Mouse (Mus musculus) embryonic fibroblast, embryonic 13.5 days (primary cell): Measurements from ENCODE around the gene Ufd1. TPM values are rescaled to one million over a fixed set of nuclear protein-coding genes. Genes with fewer than 3 reads are reported as not detected.
"Not testable (repeated sequence)": the region's sequence is repeated elsewhere in the genome, so short reads cannot be mapped to it uniquely, and the experiment has no call there.

ENCODE experiments used
- H3K27ac ChIP-seq: 2 replicates; pipeline ENCODE4 v1.5.1; 2012; ENCODE audit warnings: low read length, control low read depth, inconsistent platforms; ENCODE audit not compliant: insufficient read depth
- H3K4me1 ChIP-seq: 2 replicates; pipeline ENCODE4 v1.6.1; 2011; ENCODE audit warnings: low read length; ENCODE audit not compliant: control insufficient read depth, insufficient read depth
- H3K4me3 ChIP-seq: 2 replicates; pipeline ENCODE4 v1.5.1; 2011; ENCODE audit warnings: mild to moderate bottlenecking, control low read depth, low read length; ENCODE audit not compliant: insufficient read depth
- CTCF ChIP-seq: IDR thresholded peaks from 2 replicates; pipeline ENCODE4 v1.5.1; 2011; ENCODE audit warnings: mild to moderate bottlenecking, control low read depth, low read length, moderate library complexity, borderline replicate concordance; ENCODE audit not compliant: insufficient read depth
- POLR2A ChIP-seq: IDR thresholded peaks from 2 replicates; pipeline ENCODE4 v1.6.1; 2011; ENCODE audit warnings: low read depth, mild to moderate bottlenecking, control low read depth, low read length, moderate library complexity
- polyA plus RNA-seq: library from polyadenylated mRNA; stranded (reverse); fragments of >200 nt; gene quantifications from 2 replicates; pipeline ENCODE4 v1.2.4, GENCODE M21; 2011; ENCODE audit warnings: low read depth; ENCODE audit not compliant: missing spikeins, insufficient read length

The Ufd1 gene
- polyA plus RNA-seq, 1 experiment: 89.6 TPM

- no peak for TF ChIP-seq POLR2A
- no peak for TF ChIP-seq CTCF
- no peaks in the 10 kb centered on the region for H3K4me1 ChIP-seq
- no peak overlapping the region for H3K27ac ChIP-seq
- H3K4me3 ChIP-seq: no peak overlapping the region
Observed at GRCm38 (mm10) chr16:18846301-18846820, 34.8 kb downstream of the Ufd1 start.

GRCm38 (mm10) chr16:18849521-18850190, 38.1 kb downstream of the Ufd1 start:
- not testable (repeated sequence) for H3K27ac ChIP-seq, H3K4me3 ChIP-seq, H3K4me1 ChIP-seq

GRCm38 (mm10) chr16:18858551-18858950, 47.0 kb downstream of the Ufd1 start:
- H3K27ac ChIP-seq: no peak overlapping the region

GRCm38 (mm10) chr16:18860186-18860585, 48.6 kb downstream of the Ufd1 start:
- TF ChIP-seq CTCF: no peak
- TF ChIP-seq POLR2A: no peak

More at GRCm38 (mm10) chr16:18858551-18858950, 47.0 kb downstream of the Ufd1 start:
- H3K4me3 ChIP-seq: no peak overlapping the region
- TF ChIP-seq POLR2A (no peak), CTCF (no peak)
- H3K4me1 ChIP-seq: no peaks in the 10 kb centered on the region

GRCm38 (mm10) chr16:18870495-18870894, 58.9 kb downstream of the Ufd1 start:
- H3K4me1 ChIP-seq, H3K27ac ChIP-seq: not testable (repeated sequence)

More at GRCm38 (mm10) chr16:18860186-18860585, 48.6 kb downstream of the Ufd1 start:
- Histone ChIP-seq H3K27ac (no peak overlapping the region), H3K4me3 (no peak overlapping the region), H3K4me1 (no peaks in the 10 kb centered on the region)

GRCm38 (mm10) chr16:18876091-18876441, 64.5 kb downstream of the Ufd1 start:
- peak overlapping the region; percentile 79 for H3K4me3 ChIP-seq
- TF ChIP-seq CTCF: no peak
- TF ChIP-seq POLR2A: no peak
- peak overlapping the region; percentile 41 for H3K27ac ChIP-seq
- 0 out of 2 replicates have a peak, but pooled peaks cover 2% of the 10 kb centered on the region for H3K4me1 ChIP-seq

More at GRCm38 (mm10) chr16:18870495-18870894, 58.9 kb downstream of the Ufd1 start:
- H3K4me3 ChIP-seq: not testable (repeated sequence)

- Histone ChIP-seq H3K27ac (peak within 1 kb of the TSS; percentile 85), H3K4me1 (0 out of 2 replicates have a peak, but pooled peaks cover 2% of the 10 kb centered on the region), H3K4me3 (peak within 1 kb of the TSS; percentile 79)
- no peak for TF ChIP-seq CTCF
- peak; percentile 79 for TF ChIP-seq POLR2A
Observed at GRCm38 (mm10) chr16:18876442-18877308, 65.1 kb downstream of the Ufd1 start, which contains the start of the genes Mrpl40 and Hira. TSS of gene Mrpl40 (minus strand) at chr16:18876862. TSS of gene Hira (plus strand) at chr16:18877037.

- Histone ChIP-seq H3K27ac (peak overlapping the region; percentile 67), H3K4me3 (peak overlapping the region; percentile 78), H3K4me1 (0 out of 2 replicates have a peak, but pooled peaks cover 2% of the 10 kb centered on the region)
- TF ChIP-seq POLR2A: no peak
- TF ChIP-seq CTCF: peak; percentile 12; the same call in 1 of the 2 replicates
Observed at GRCm38 (mm10) chr16:18877386-18878090, 66.0 kb downstream of the Ufd1 start.

- Histone ChIP-seq H3K4me1 (0 out of 2 replicates have a peak, but pooled peaks cover 2% of the 10 kb centered on the region), H3K4me3 (peak overlapping the region; percentile 78), H3K27ac (peak overlapping the region; percentile 67)
- TF ChIP-seq POLR2A (no peak), CTCF (no peak)
Observed at GRCm38 (mm10) chr16:18878091-18878720, 66.6 kb downstream of the Ufd1 start.
